Mouse (Mus musculus) 416B (cell line): ENCODE results near the gene Katna1.

Experiments used
- DNase-seq: peaks from one replicate; pipeline ENCODE4 v3.0.0; 2011; ENCODE audit warnings: low read depth

The Katna1 gene

GRCm38 (mm10) chr10:7779751-7780237, 54.0 kb downstream of the Katna1 start:
- no peak for DNase-seq

DNA sequence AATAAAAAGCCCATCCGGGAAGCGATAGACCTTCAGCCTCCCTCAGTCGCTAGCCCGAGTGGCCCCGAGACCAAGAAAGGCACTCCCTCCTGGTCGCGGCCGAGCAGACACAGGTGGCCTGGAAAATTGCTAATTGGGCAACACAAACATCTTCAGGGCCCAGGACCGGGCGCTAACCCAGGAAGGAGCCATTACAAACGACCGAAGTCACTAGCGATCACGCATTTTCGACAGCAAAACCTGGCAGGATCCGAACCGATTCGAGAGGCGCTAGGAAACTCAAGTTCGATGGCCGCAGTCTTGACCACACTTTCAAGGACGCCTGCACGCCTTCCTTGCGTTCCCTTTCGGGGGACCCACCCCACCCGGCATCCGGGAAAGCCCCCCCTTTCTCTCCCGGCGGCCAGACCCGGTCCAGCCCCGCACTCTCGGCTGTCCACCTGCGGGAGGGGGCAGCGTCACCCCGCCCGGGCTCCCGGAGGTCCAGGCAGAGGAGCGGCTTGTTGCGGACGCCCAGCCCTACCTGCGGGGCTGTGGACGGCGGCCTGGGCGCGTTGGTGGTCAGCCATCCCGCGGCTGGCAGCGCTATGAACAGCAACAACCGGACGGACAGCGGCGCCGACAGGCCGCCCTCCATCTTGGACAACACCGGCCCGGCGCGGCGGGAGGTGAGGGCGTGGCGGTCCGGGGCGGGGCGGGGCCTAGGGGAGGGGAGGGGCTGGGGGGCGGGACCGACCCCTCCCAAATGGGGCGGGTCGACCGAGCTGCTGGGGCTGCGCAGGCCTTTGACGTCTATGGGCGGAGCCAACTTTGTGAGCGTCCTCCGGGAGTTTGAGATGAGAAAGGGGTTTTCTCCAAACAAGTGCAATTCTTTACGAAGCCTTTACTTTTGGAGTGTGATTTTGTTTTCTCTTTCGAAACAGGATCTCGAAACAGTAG, 54.7 kb downstream of the Katna1 start:
- DNase-seq = peak; percentile 91

GRCm38 (mm10) chr10:7781214-7781613, 55.4 kb downstream of the Katna1 start:
- no peak for DNase-seq

DNA sequence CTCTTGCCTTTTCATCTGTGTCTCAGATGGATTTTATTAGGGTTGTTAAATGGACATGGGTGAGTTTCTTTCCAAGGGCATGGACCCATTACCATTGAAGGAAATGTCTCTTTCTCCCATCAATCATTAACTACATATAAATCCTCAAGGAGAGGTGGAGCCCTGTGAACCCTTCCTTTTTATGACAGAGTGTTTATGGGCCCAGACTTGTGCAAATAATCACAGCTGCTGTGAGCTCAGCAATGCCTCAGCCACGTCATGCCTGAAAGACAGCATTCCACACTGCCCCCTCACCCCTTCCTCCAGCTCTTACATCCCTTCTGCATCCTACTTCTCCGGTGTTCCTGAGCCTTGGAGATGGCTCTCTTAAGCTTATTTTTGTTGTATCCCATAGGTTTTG, 61.5 kb downstream of the Katna1 start:
- no peak for DNase-seq

GRCm38 (mm10) chr10:7792254-7792750, 66.5 kb downstream of the Katna1 start:
- DNase-seq = no peak

GRCm38 (mm10) chr10:7792751-7793385, 67.1 kb downstream of the Katna1 start, which contains the start of the genes Ginm1 and Ppil4:
Ginm1 (minus strand) TSS chr10:7792824.
Ppil4 (plus strand) TSS chr10:7792891.
- DNase-seq = peak; percentile 90

DNA sequence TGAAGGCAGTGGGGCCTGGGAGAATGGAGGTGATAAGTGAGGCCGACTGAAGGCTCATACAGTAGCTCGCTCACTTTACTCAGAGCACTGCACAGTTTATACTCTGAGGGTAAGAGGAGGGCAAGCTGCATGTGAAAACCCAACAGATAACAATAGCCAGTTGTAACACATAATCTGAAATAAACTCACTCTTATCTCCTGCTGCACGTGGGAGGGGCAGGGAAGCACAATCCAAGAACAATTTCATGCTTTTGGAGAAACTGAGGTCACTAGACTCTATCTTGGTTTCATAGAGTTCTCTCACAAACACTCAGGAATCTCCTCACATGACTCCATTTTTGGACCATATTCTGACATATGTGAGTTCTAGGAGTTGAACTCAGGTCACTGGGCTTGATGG, 75.5 kb downstream of the Katna1 start:
- DNase-seq = no peak

- peak; percentile 81 for DNase-seq
Observed at GRCm38 (mm10) chr10:7802519-7803140, 76.8 kb downstream of the Katna1 start.

GRCm38 (mm10) chr10:7809937-7810336, 84.1 kb downstream of the Katna1 start:
- DNase-seq = peak; percentile 82
